Mouse (Mus musculus) hindlimb bud, embryonic 11.5 days (tissue): ENCODE measurements around the gene Ndufa1.
"Not testable (repeated sequence)": the region's sequence is repeated elsewhere in the genome, so short reads cannot be mapped to it uniquely, and the experiment has no call there.

ENCODE experiments used
- DNase-seq: peaks from one replicate; pipeline ENCODE4 v3.0.0-alpha.2; 2012; ENCODE audit warnings: low read depth, low spot score; ENCODE audit errors: extremely low spot score

Gene Ndufa1

GRCm38 (mm10) chrX:37191105-37191743 lies at the start of gene Ndufa1, which contains the start of gene Rnf113a1:
TSS of gene Ndufa1 (minus strand) at chrX:37191163.
TSS of gene Rnf113a1 (plus strand) at chrX:37191245.
- peak; percentile 8 for DNase-seq

- not testable (repeated sequence) for DNase-seq
These were observed 31.2 kb upstream of the Ndufa1 start, which contains the start of gene Rhox1 for GRCm38 (mm10) chrX:37222158-37222557. TSS of gene Rhox1 (minus strand) at chrX:37222258.

- DNase-seq: no peak
These were observed 20.0 kb upstream of the Ndufa1 start, which contains the start of gene Gm9 for GRCm38 (mm10) chrX:37210941-37211340. TSS of gene Gm9 (minus strand) at chrX:37211041.

GRCm38 (mm10) chrX:37198676-37199075 lies 7.7 kb upstream of the Ndufa1 start:
- no peak for DNase-seq

GRCm38 (mm10) chrX:37191744-37192379 lies 899 bp upstream of the Ndufa1 start:
- no peak for DNase-seq

GRCm38 (mm10) chrX:37190755-37191104 lies 233 bp downstream of the Ndufa1 start:
- DNase-seq: no peak

GRCm38 (mm10) chrX:37184401-37184800 lies 6.6 kb downstream of the Ndufa1 start:
- DNase-seq: not testable (repeated sequence)

- DNase-seq: no peak
These were observed 22.2 kb downstream of the Ndufa1 start, which contains the start of gene Akap14 for GRCm38 (mm10) chrX:37168742-37169141. TSS of gene Akap14 (minus strand) at chrX:37168842.

- peak; percentile 18 for DNase-seq
These were observed 23.9 kb downstream of the Ndufa1 start for GRCm38 (mm10) chrX:37167085-37167484.

- DNase-seq: no peak
These were observed 27.8 kb downstream of the Ndufa1 start for GRCm38 (mm10) chrX:37163115-37163514.

GRCm38 (mm10) chrX:37161169-37161568 lies 29.8 kb downstream of the Ndufa1 start:
- no peak for DNase-seq

- DNase-seq: no peak
These were observed 33.1 kb downstream of the Ndufa1 start for GRCm38 (mm10) chrX:37157839-37158238.

- no peak for DNase-seq
These were observed 46.0 kb downstream of the Ndufa1 start for GRCm38 (mm10) chrX:37144954-37145353.

GRCm38 (mm10) chrX:37144498-37144897 lies 46.5 kb downstream of the Ndufa1 start:
- DNase-seq: not testable (repeated sequence)

- DNase-seq: no peak
These were observed 49.2 kb downstream of the Ndufa1 start for GRCm38 (mm10) chrX:37141732-37142131.
